Mouse (Mus musculus) kidney, postnatal 36 days (tissue): ENCODE measurements around the gene Nrm.

Experiments used
- DNase-seq, 2 experiments: peaks; one replicate each; pipeline ENCODE4 v3.0.0; 2021 to 2022; ENCODE audit warnings: mixed read lengths in 2 of 2

Nrm gene

DNA sequence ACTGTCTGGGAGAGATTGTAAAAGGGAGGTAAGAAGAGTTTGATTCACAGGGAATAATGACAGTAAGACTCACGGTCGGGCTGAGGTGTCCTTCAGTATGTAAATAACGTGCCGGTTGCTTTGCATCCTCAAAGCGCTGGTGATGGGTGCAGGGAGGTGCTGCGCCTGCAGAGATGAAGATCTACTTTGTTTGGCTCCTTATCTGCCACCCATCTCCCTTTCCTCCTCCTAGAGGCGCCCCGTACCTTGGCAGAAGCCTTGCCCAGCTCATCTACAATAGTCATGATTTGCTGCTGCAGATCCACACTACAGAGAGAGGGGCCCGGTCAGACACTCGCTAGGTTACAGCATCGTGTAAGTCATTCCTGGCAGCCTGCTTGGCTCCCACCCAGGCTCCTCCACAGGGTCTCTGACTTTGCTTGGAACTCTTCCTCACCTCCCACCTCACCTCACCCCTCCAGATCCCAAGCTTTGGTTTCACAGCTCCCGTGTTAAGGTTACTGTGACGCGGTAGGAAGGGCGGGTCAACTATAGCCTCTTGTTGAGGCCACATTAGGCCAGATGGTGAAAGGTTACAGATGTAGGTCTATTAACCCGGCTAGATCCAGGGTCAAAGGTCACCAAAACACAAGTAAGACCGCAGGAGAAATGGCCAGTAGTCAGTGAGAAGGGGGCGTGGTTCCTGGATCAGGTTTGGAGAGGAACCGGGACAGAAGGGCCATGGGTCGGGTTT is 48.2 kb downstream of the Nrm start:
- DNase-seq: no peak

DNA sequence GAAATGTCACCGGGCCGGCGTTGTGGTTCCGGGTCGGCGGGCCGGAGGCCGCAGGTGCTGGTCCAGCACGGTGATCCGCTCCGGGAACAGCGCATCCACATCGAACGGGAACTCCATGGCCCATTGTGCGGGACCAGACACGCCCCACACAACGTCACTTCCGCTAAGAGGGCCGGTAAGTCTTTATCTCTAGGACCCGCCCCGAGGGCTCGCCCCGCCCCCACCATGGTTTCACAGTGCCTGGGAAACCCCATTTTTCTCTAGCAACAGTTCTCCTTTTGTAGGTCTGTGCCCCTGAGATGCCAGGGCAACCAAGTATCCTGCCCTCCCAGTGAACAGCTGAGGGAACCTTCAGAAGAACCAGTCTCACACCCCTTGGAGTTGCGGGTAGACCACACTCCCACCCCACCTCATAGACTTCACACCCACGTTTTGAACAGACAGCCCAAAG is 48.8 kb downstream of the Nrm start, which contains the start of gene Atat1:
TSS of gene Atat1 (minus strand) at position 157 of the 451 bp plus-strand sequence.
- peak; percentile 98 to 100 for DNase-seq

DNA sequence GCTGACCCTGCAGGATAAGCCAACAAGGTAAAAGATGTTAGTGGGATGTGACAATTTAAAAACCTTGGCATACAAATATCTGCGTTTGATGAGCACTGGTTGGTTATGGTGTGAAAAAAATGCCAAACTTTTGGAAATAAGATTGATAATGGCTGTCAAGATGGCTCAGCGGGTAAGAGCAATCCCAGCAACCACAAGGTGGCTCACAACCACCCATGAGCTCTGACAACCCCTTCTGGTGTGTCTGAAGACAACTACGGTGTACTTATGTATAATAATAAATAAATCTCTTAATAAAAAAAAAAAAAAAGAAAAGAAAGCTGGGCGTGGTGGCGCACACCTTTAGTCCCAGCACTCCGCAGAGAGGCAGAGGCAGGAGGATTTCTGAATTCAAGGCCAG is 53.9 kb downstream of the Nrm start:
- DNase-seq: no peak
